Mouse (Mus musculus) left cerebral cortex, adult 18-20 months (tissue): Measurements from ENCODE around the gene Casp8ap2. TPM values are rescaled to one million over a fixed set of nuclear protein-coding genes. Genes with fewer than 3 reads are reported as not detected.

Experiments
- DNase-seq, 2 experiments: peaks; one replicate each; pipeline ENCODE4 v3.0.0; 2021 to 2022; ENCODE audit warnings: low spot score in 2 of 2, mixed read lengths in 1 of 2
- long read RNA-seq, 2 experiments: library from polyadenylated mRNA; stranded (forward); transcript quantifications; one replicate each; pipeline ENCODE4 v2.0.0; 2021
- total RNA-seq, 2 experiments: library from RNA; stranded (reverse); gene quantifications; 2 replicates each; pipeline ENCODE4 v1.2.3; 2021

Gene Casp8ap2
- total RNA-seq: 1 to 10 TPM; 9.0 to 9.7 TPM
- long read RNA-seq, experiment 1, full-length matches to known transcripts: 2 of 6 reads
- long read RNA-seq, experiment 1, partial matches to known transcripts: 2 of 6 reads
- long read RNA-seq, experiment 1, other reads (novel, unspliced or antisense): 2 of 6 reads
- long read RNA-seq, experiment 2, full-length matches to known transcripts: 1 of 3 reads
- long read RNA-seq, experiment 2, partial matches to known transcripts: 0 of 3 reads
- long read RNA-seq, experiment 2, other reads (novel, unspliced or antisense): 2 of 3 reads

GRCm38 (mm10) chr4:32615034-32615881, at the start of gene Casp8ap2:
TSS of gene Casp8ap2 (plus strand) at chr4:32615451.
- peak; percentile 99 for DNase-seq

- no peak for DNase-seq
Observed at GRCm38 (mm10) chr4:32569054-32569453, 46.2 kb upstream of the Casp8ap2 start.

GRCm38 (mm10) chr4:32569995-32570938, 45.0 kb upstream of the Casp8ap2 start:
- DNase-seq: peak; percentile 27 to 52

DNA sequence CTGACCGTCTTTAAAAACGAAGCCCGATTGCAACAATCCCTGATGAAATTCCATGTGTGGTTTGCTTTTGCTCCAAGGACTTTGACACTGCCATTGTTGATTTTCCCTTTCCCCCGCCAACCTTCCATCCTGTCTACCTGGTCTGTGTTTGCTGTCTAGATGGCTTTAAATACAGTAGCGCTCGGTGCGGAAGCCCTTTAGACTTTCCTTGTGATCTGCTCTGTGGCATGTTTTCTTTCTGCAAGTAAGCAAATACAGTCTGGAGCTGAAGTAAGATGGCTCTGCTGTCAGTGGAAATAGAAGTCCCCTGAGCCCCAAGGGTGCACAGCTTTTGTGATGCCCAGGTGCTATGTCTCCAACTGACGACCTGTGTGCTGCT, 44.3 kb upstream of the Casp8ap2 start:
- DNase-seq: no peak

- no peak for DNase-seq
Observed at GRCm38 (mm10) chr4:32571441-32571840, 43.8 kb upstream of the Casp8ap2 start.

DNA sequence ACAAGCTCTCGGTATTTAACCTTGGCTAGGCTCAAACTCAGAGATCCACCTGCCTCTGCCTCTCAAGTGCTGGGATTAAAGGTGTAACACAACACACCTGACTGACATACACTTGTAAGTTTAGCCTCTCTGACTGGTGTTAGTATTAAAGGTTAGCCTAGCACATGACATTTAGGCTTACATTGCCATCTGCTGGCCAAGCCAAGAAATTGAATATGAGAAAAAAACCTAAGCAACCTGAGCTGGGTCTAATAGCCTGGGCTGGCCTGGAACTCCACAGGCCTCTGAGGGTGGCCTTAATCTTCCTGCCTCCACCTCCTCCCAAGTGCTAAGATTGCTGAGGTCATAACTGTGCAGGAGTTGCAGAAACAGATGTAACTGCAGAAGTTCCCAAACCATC, 43.1 kb upstream of the Casp8ap2 start:
- peak; percentile 42 to 43 for DNase-seq

DNA sequence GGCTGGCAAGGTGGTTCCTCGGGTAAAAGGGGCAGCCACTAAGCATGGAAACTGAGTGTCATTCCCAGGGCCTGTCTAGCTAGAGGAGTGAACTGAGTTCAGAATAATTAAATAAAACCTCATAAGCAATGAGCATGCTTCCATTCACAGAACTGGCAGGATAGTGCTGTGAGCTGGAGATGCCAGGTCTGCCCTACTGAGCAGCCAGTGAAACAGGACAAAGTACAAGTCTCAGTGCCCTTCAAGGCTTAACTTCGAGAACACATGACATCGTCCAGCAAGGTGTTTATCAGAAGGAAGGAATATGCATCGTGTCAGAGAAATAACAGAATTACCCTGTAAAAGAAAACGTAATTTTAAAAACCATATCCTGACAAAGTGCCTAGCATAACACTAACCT, 41.7 kb upstream of the Casp8ap2 start:
- DNase-seq: no peak

DNA sequence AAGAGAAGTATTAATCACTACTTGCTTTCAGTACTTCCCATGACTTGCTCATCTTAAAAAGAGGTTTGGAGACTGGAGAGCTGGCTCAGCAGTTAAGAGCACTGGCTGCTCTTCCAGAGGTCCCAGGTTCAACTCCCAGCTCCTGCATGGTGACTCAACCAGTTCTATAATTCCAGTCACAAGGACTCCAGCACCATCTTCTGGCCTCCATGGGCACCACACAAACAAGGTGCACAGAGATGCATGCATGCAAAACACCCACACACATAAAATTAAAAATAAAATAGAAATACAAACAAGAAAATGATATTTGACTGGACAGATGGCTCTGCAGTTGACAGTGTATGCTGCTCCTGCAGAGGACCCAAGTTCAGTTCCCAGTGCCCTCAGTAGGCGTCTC, 40.6 kb upstream of the Casp8ap2 start:
- no peak for DNase-seq

GRCm38 (mm10) chr4:32575165-32575564, 40.1 kb upstream of the Casp8ap2 start:
- no peak for DNase-seq

GRCm38 (mm10) chr4:32579850-32580249, 35.4 kb upstream of the Casp8ap2 start:
- DNase-seq: no peak

- DNase-seq: no peak
Observed at GRCm38 (mm10) chr4:32584181-32584580, 31.1 kb upstream of the Casp8ap2 start.

GRCm38 (mm10) chr4:32586596-32586995, 28.7 kb upstream of the Casp8ap2 start:
- DNase-seq: peak in 1 of 2 experiments; percentile 44

DNA sequence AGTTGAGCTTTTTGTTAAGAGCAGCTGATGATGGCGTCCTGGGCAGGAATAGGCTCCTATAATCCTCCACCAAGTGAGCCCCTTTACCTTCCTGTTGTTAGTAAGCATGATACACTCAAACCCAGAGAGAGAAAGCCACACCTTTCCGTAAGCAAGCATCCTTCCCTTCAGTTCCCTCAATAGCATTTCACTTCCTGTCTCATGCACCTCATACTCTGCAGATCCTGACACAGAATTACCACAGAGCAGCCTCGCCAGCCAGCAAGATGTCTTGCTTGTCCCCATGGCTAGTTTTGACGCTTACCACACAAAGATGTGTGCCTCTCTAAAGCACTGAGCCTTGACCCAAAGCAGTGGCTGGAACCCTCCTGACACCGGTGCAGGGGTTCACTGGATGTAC, 27.7 kb upstream of the Casp8ap2 start:
- DNase-seq: no peak

DNA sequence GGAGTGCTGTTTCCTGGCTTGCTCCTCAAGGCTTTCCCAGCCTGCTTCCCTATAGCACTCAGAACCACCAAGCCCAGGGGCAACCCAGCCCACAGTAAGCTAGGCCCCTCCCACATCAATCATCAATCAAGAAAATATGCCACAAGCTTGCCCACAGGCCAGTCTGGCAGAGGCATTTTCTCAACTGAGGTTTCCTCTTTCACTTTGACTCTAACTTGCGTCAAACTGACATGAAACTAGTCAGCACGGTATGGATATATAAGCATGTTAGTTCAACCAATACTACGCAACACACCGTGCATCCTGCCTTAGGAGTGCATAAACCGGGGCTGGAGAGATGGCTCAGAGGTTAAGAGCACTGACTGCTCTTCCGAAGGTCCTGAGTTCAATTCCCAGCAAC, 27.0 kb upstream of the Casp8ap2 start:
- DNase-seq: no peak

- no peak for DNase-seq
Observed at GRCm38 (mm10) chr4:32601135-32601534, 14.1 kb upstream of the Casp8ap2 start.

DNA sequence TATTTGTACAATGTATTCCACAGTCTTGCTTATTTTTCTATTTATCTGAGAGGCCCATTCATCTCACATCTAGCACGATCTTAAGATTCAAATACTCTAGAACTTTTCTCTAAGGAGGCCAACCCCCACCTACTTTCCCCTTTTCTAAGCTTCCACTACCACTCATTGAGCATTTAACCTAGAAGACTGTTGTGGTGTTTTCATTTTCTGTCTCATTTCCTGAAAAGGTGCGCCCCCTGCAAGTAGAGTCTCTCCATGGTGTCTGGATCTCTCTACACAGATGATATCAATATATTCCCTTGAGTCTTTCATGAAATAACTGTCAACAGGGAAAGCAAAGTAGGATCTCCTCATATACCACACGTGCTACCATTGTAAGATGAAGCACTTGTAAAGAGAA, 12.6 kb upstream of the Casp8ap2 start, which contains the start of gene Gja10:
Gene Gja10 (minus strand): TSS at position 101 of the 400 bp plus-strand sequence.
- DNase-seq: no peak

DNA sequence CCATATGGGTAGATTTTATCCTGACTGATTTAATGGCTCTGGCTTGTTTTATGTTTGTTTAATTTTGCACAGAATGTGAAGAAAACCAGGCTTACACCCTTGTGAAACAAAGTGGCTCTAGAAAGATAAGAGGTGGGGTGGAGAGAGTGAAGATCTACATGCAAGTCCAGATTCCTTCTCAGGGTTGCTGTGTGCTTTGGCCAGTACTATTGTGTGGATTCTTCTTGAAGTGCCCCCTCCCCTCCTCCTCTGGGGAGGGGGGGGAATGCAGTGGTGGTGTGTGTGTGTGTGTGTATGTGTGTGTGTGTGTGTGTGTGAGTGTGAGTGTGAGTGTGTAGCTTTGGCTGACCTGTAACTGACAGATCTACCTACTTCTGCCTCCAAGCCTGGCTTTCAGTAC, 6.4 kb downstream of the Casp8ap2 start:
- no peak for DNase-seq

GRCm38 (mm10) chr4:32651669-32652068, 36.4 kb downstream of the Casp8ap2 start:
- no peak for DNase-seq

DNA sequence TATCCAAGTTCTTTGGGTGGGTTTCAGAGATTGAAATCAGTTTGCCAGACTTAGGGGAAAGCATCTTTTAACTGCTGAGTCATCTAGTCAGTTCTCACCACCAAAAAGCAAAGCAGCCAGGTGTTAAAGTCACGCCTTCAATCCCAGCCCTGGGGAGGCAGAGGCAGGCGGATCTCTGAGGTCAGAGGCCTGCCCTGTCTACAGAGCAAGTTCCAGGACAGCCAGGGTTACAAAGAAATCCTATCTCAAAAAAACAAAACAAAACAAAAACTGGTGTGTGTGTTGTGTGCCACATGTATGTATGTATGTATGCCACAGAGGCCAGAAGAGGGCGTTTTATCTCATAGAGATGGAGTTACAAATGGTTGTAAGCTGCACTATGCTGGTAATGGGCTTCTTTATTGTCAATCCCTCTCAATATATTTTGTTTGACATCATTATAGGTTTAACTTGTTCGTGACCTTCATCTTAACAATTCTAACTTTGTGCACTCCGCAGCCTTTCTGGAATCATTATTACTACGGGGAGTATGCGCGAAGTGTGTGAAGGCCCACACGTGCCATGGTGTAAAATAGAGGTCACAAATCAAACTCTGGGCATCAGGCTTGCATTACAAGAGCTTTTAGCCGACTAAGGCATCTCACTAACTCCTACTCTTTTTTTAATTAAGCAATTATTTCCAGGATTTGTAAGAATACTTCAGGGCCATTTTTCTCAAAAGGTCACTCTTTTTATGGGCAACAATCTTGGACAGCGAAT, 41.1 kb downstream of the Casp8ap2 start:
- DNase-seq: no peak

DNA sequence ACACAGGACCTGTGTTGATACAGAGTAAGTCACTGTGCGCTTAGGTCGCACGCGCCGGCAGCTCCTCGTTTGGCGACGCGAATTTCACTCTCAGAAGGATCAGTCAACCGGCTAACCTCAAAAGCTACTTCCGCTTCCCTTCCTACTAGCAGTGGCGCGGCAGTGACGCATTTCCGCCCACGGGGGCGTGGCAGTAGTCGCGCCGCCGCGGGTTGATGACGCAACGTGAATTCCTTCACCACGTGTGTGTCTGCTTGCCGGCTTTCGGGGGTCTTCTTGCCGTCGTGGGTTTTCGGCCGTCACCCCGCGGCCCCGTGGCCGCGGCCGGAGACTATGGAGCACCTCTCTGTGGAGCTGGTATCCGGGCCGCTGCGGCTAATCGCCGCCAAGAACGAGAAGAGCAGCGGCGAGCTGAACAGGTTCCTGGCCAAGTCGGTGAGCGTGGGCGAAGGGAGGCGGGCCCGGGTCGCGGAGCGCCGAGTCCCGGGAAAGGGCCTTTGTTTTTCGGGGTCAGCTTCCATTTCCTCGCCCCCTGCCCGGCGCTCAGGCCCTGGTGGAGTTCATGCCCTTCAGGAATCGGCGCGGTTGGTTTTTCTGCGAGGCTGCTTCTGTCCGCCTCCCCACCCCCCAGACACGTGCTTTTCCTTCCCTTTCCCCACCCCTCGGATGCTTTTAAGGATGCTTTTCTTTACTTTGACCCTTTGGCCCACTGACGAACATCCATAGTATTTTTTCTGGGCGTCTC, 41.8 kb downstream of the Casp8ap2 start, which contains the start of gene Mdn1:
Gene Mdn1 (plus strand): TSS at position 202 of the 745 bp plus-strand sequence.
- peak; percentile 97 to 99 for DNase-seq
